Mouse (Mus musculus) ovary, adult 18-20 months (tissue): ENCODE results near the gene Arid1b.

Experiments
- DNase-seq: peaks from one replicate; pipeline ENCODE4 v3.0.0; 2022; ENCODE audit warnings: low spot score, mixed read lengths

The Arid1b gene

GRCm38 (mm10) chr17:5057286-5057685, 63.2 kb downstream of the Arid1b start:
- no peak for DNase-seq

GRCm38 (mm10) chr17:5057944-5058720, 64.0 kb downstream of the Arid1b start:
- peak; percentile 43 for DNase-seq

- DNase-seq = no peak
Measured at GRCm38 (mm10) chr17:5059092-5059601, 65.0 kb downstream of the Arid1b start.

- no peak for DNase-seq
Measured at GRCm38 (mm10) chr17:5060515-5061084, 66.5 kb downstream of the Arid1b start.

- DNase-seq = no peak
Measured at GRCm38 (mm10) chr17:5061183-5061582, 67.1 kb downstream of the Arid1b start.

GRCm38 (mm10) chr17:5061593-5061992, 67.5 kb downstream of the Arid1b start:
- DNase-seq = no peak

GRCm38 (mm10) chr17:5063471-5064176, 69.5 kb downstream of the Arid1b start:
- DNase-seq = no peak

- DNase-seq = no peak
Measured at GRCm38 (mm10) chr17:5064777-5065176, 70.6 kb downstream of the Arid1b start.

GRCm38 (mm10) chr17:5065270-5065669, 71.1 kb downstream of the Arid1b start:
- DNase-seq = no peak

GRCm38 (mm10) chr17:5066835-5067234, 72.7 kb downstream of the Arid1b start:
- DNase-seq = no peak

GRCm38 (mm10) chr17:5067264-5067663, 73.1 kb downstream of the Arid1b start:
- DNase-seq = no peak

GRCm38 (mm10) chr17:5070399-5070798, 76.3 kb downstream of the Arid1b start:
- no peak for DNase-seq

GRCm38 (mm10) chr17:5072539-5072938, 78.4 kb downstream of the Arid1b start:
- DNase-seq = no peak

- no peak for DNase-seq
Measured at GRCm38 (mm10) chr17:5074752-5075506, 80.8 kb downstream of the Arid1b start.

- DNase-seq = no peak
Measured at GRCm38 (mm10) chr17:5077996-5078395, 83.9 kb downstream of the Arid1b start.

GRCm38 (mm10) chr17:5078576-5078975, 84.4 kb downstream of the Arid1b start:
- no peak for DNase-seq

- DNase-seq = no peak
Measured at GRCm38 (mm10) chr17:5080884-5081419, 86.8 kb downstream of the Arid1b start.

- no peak for DNase-seq
Measured at GRCm38 (mm10) chr17:5082274-5082673, 88.1 kb downstream of the Arid1b start.

- DNase-seq = no peak
Measured at GRCm38 (mm10) chr17:5083497-5083896, 89.4 kb downstream of the Arid1b start.

- DNase-seq = no peak
Measured at GRCm38 (mm10) chr17:5084139-5084538, 90.0 kb downstream of the Arid1b start.

- no peak for DNase-seq
Measured at GRCm38 (mm10) chr17:5085004-5085403, 90.9 kb downstream of the Arid1b start.

GRCm38 (mm10) chr17:5085942-5086341, 91.8 kb downstream of the Arid1b start:
- no peak for DNase-seq
